Mouse (Mus musculus) MN1 (cell line): ENCODE results near the gene Pdcd1lg2.

ENCODE experiments used
- DNase-seq: peaks from one replicate; pipeline ENCODE4 v3.0.0-alpha.2; 2016; ENCODE audit warnings: low spot score

Gene Pdcd1lg2

DNA sequence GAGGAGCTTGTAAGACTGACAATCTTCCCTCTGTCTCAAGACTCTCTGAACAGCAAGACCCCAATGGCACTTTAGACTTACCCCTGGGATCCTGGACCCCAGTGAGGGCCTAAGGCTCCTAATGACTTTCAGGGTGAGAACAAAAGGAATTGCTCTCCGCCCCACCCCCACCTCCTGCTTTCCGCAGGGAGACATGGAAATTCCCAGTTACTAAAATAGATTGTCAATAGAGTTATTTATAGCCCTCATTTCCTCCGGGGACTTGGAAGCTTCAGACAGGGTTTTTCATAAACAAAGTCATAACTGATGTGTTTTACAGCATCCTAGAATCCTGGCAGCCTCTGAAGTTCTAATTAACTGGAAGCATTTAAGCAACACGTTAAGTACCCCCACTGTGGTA lies 59.9 kb downstream of the Pdcd1lg2 start:
- no peak for DNase-seq

DNA sequence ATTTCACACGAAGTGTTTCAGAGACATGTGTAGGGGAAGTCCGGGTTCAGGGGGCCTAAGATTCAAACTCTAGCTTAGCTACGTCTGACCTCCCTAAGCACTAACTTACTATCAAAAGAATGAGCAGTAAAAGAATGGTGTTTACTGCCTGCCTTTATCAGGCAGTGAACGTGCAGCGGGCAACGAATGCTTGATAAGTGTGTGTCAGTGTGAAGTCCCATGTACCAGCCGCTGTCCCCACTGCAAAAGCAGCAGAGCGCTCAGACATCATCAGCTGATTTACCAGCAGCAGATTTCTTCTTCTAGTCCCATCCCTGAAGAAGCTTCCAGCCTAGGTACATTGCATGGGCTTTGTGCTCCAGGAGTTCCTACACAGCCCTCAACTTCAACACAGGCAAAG lies 61.7 kb downstream of the Pdcd1lg2 start:
- DNase-seq: no peak

DNA sequence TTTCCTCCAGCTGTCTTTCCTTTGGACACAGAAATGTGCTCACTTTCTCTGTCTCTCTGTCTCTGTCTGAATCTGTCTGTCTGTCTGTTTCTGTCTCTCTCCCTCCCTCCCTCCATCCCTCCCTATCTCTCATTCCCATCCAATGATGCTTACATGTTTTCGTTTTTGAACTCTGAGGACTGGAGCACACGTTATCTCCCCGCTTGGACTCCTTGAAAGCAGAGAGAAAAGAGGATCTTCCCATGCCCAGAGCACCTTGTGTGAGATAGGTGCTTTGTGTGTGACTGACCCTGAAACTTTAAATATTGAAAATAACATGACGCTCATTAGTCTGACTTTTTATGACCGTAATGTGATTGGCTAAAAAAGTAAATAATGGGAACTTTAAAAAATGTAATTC lies 62.2 kb downstream of the Pdcd1lg2 start:
- no peak for DNase-seq

GRCm38 (mm10) chr19:29474803-29475202 lies 64.1 kb downstream of the Pdcd1lg2 start:
- no peak for DNase-seq

- no peak for DNase-seq
Observed at GRCm38 (mm10) chr19:29475210-29475620, 64.5 kb downstream of the Pdcd1lg2 start.

- no peak for DNase-seq
Observed at GRCm38 (mm10) chr19:29478598-29478997, 67.9 kb downstream of the Pdcd1lg2 start.

DNA sequence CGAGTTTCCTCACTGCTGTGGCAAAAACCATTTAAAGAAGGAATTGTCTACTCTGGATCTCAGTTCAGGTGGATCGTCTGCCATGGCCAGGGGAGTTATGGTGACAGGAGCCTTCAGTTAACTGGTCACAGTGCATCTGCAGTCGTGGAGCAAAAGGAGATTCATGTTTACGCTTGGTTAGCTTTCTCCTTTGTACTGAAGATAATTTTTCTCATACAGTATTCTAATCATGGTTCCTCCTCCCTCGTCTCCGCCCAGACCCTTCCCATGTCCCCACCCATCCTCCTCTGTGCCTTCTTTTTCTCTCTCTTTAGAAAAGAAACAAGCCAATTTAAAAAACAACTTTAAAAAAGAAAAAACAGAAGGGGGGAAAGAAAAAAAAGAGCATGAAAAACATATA lies 70.9 kb downstream of the Pdcd1lg2 start:
- no peak for DNase-seq

- no peak for DNase-seq
Observed at GRCm38 (mm10) chr19:29482148-29482547, 71.4 kb downstream of the Pdcd1lg2 start.

DNA sequence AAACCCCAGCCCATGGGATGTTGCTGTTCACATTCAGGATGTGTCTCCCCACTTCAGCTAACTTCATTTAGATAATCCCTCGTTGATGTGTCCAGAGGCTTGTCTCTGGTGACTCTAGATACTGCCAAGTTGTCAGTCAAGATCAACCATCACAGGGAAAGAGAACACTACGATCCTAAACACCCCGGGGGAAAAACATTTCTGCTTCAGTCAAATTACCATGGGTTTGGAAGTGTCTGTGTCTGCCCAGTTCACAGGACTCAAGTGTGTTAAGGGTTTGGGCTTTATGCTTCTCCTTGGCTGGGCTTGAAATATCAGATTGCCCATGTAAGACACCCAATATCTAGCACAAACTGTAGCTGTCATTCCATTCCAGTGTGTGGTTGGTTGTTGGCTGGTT lies 71.9 kb downstream of the Pdcd1lg2 start:
- DNase-seq: no peak

- no peak for DNase-seq
Observed at GRCm38 (mm10) chr19:29483386-29483785, 72.7 kb downstream of the Pdcd1lg2 start.

DNA sequence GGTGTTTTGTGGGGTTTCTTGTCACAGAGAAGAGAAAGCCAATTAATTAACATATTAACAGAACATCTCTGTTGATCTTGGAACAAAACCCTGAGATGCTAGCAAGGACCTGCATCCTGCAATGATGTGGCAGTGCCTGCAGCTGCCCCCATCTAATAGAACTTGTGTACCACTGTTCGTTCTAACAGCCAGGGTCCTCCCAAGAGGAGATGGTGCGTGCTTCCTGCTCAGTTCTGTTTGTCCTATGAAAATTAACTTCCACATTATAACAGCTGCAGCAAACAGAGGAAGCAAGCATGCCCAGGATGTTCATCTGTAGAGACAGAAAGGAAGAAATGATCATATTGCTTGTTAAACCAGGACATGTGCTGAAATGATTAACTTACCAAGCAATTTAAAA lies 73.8 kb downstream of the Pdcd1lg2 start:
- no peak for DNase-seq

DNA sequence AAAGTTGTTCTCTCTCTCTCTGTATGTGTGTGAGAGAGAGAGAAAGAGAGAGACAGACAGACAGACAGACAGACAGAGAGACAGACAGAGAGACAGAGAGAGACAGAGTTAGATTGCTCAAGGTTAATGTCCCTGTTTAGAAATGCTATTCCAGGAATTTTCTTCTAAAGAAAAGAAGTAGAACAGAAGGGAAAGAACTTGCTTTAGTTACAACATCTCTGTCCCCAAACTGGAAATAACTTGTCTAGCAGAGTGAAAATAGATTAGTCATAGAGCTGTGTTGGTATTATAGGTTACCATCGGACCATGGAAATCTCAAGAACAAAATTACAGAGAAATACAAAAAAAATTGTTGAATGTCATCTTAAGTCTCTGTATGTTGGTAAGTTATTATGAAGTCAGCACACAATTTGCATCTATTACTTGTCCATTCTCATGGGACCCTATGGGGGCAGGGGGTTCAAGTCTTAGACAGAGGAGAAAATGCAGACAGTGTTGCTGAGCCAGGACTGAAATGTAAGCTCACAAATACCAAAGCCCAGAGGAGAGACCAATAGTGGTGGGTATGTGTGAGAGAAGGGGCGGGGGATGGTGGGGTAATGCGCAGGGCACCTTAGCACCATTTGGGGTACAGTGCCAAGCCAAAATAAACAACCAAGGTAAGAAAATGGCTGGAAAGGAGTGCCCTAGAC lies 74.7 kb downstream of the Pdcd1lg2 start:
- no peak for DNase-seq

- no peak for DNase-seq
Observed at GRCm38 (mm10) chr19:29486545-29487206, 76.0 kb downstream of the Pdcd1lg2 start.

DNA sequence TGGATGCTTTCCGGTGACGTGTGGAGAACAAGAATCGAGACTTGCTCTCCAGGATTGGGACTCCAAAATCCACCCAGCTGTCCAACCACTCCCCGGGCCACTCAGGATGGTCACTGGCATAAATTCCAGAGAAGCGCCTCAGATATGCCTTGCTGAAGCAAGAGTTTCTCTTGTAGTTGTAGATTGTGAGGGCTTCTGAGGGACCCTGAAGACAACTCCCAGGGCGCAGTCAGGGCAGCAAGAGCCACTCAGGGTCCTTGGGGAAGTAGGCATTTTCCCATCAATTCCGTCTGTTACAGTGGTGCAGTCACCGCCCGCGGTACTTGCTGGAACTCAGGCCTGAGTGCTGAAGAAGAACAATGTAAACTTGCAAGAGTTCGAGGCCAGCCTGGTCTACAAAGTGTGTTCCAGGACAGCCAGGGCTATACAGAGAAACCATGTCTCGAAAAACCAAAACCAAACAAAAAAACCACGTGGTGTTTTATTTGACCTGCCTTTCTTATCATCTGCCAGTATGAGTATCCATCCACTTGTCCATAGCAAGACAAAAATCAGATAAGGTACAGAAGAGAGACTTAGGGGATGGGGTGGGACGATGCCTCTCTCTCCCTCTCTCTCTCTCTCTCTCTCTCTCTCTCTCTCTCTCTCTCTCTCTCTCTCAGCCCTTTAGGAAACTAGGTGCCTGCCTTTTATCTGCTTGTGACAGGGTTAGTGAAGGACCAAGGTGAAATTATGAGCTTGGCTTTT lies 76.8 kb downstream of the Pdcd1lg2 start:
- DNase-seq: no peak

GRCm38 (mm10) chr19:29488073-29488390 lies 77.3 kb downstream of the Pdcd1lg2 start:
- DNase-seq: no peak

GRCm38 (mm10) chr19:29488420-29488819 lies 77.7 kb downstream of the Pdcd1lg2 start:
- DNase-seq: no peak

DNA sequence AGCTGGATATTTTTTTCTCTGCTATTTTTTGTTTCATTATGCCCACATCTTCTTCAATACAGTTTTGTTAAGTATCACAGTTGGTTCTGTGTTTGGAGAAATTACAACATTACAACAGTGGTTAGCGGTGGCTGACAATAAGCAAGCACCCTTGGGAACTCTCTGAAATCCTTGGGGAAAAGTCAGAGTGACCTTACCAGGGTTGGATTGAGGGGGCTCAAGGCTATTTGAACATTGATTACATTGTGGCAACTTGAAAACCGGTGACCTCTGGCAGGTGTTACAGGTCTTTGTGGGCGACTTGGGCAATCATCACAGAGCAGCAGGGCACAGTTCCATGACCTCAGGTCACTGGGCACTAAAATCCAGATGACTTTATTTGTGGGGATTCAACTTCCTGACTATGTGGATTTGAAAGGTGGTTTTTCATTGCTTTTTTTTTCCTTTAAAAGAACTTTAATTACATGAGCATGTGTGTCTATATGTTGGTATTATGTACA lies 79.1 kb downstream of the Pdcd1lg2 start:
- DNase-seq: no peak

- DNase-seq: no peak
Observed at GRCm38 (mm10) chr19:29491467-29491866, 80.7 kb downstream of the Pdcd1lg2 start.

DNA sequence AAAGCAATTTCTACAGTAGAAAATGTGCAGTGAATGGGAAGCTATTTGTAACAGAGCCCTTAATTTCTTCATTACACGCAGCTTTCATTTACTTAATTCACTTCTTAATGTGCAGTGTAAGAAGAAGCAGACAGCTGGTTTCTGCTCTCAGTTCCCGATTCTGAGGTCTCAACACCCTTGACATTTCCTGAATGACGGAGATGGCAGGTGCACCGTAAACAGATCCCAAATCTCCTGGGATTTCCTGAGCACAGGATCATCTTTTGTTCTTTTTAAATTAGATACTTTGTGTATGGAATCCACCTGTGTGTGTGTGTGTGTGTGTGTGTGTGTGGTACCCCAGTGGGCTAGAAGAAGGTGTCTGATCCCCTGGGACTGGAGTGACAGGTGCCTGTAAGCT lies 83.7 kb downstream of the Pdcd1lg2 start:
- no peak for DNase-seq

DNA sequence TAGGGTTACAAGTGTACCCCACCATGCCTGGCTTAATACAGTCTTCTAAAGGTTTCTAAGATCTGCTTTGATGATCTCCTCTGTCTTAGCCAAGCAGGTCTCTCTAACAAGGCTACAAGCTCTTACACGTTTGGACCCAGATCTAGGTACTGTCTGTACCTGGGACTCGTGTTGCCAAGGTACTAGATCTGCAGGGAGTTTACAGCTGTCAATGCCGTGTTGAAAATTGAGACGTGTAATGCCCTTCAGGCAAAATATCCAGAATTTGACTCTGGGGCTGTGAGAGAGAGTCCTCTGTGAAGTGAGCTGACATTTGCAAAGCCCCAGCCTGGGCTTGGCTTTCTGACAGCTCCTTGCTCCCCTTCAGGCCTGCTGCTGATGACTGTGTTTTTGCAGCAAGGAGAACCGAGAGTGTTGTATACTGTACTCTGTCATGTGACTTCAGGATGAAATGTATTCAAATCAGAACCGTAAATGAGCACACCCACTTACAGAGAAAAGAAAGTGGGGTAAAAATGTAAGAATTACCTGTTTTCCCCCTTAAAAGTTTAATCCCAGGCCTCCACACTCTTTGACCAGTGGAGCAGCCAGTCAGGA lies 85.4 kb downstream of the Pdcd1lg2 start:
- no peak for DNase-seq

GRCm38 (mm10) chr19:29496786-29497557 lies 86.3 kb downstream of the Pdcd1lg2 start:
- DNase-seq: no peak

DNA sequence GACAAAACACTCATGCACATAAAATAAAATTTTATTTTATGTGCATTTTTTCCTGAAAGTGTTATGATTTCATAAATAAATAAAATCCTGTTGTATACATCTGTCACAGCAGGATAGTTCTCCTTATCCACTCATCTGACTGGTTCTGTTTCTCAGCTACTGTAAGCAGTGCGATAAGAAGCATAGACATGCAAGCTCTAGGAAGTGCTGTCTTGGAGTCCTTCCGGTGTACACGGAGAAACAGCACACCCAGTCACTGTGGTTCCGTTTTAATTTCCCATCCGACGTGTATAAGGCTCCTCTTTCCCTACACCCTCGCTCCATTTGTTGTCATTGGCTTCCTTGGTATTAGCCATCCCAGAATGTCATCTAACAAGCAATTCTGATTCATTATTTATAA lies 87.2 kb downstream of the Pdcd1lg2 start:
- DNase-seq: no peak
